Mouse (Mus musculus) midbrain, embryonic 12.5 days (tissue): ENCODE data around the gene Tal1. TPM values are rescaled to one million over a fixed set of nuclear protein-coding genes. Genes with fewer than 3 reads are reported as not detected.

Source experiments
- ATAC-seq: fragments of 200-750 bp; cut with Nextera tagmentation; 2 replicates; pipeline ENCODE4 v1.8.0; 2017; ENCODE audit warnings: low read depth, moderate TSS enrichment, moderate library complexity; ENCODE audit not compliant: low FRiP score
- H3K27ac ChIP-seq: fragments of 300-500 bp; sonication (generic); replicated peaks from 2 replicates; pipeline ENCODE4 v1.5.1; 2016; ENCODE audit warnings: mild to moderate bottlenecking
- H3K27me3 ChIP-seq: fragments of 300-500 bp; sonication (generic); 2 replicates; pipeline ENCODE4 v1.6.1; 2016; ENCODE audit warnings: mild to moderate bottlenecking
- H3K36me3 ChIP-seq: fragments of 300-500 bp; sonication (generic); 2 replicates; pipeline ENCODE4 v1.6.1; 2016
- H3K4me1 ChIP-seq: fragments of 300-500 bp; sonication (generic); 2 replicates; pipeline ENCODE4 v1.6.1; 2016
- H3K4me2 ChIP-seq: fragments of 300-500 bp; sonication (generic); replicated peaks from 2 replicates; pipeline ENCODE4 v1.6.1; 2016; ENCODE audit warnings: mild to moderate bottlenecking, moderate library complexity
- H3K4me3 ChIP-seq: fragments of 300-500 bp; sonication (generic); 2 replicates; pipeline ENCODE4 v1.5.1; 2016; ENCODE audit warnings: mild to moderate bottlenecking
- H3K9ac ChIP-seq: fragments of 300-500 bp; sonication (generic); replicated peaks from 2 replicates; pipeline ENCODE4 v1.6.1; 2016; ENCODE audit warnings: mild to moderate bottlenecking, moderate library complexity
- H3K9me3 ChIP-seq: fragments of 300-500 bp; sonication (generic); 2 replicates; pipeline ENCODE4 v1.6.1; 2016; ENCODE audit warnings: mild to moderate bottlenecking
- WGBS: fragments of 180-500 bp; shearing (Covaris S2); methylation state at CpG from one replicate; pipeline ENCODE4 v1.1.7; 2016; 5-methylcytosine and 5-hydroxymethylcytosine counted together
- polyA plus RNA-seq: library from polyadenylated mRNA; unstranded; fragments of >200 nt; fragmentation: Nextera tagmentation; extraction: Ambion mirVana; gene quantifications from 2 replicates; pipeline ENCODE4 v1.2.1, GENCODE M21; 2016

The Tal1 gene
- polyA plus RNA-seq = 9.6 and 9.8 TPM in 2 replicates

DNA sequence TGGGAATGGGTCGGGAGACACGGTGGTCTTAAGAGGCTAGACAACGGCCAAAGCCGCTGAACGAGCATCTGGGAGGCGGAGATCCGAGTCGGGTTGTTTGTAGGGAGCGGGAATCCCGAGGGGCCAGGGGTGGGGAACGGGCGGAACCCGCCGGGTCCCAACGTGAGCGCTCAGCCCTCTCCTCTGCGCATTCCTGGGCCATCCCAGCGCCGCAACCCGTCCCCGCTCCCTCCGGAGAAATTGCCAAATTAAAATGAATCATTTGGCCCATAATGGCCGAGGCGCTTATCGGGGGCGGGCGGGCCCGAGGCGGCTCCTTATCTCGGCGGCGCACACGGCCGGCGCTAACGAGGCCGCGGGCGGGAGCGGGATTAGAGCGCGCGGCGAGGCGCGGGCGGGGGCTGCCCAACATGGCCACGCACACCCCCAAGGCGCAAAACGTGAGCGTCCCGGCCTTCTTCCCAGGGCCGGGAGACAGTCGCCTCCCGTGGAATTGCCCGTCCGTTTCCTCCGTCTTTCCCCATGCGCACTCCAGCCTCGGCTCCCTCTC, at the start of gene Tal1:
Gene Tal1, plus strand, starts transcription at position 56 of the 550 bp plus-strand sequence.
- 1% methylated on average over 60 of the region's 60 CpGs for WGBS
- Histone ChIP-seq H3K27ac (peak within 1 kb of the TSS; percentile 81), H3K4me1 (peaks cover 19% of the 10 kb centered on the region), H3K36me3 (no peaks in the 10 kb centered on the region), H3K9me3 (no peaks in the 10 kb centered on the region), H3K4me2 (peak within 1 kb of the TSS; percentile 51), H3K4me3 (peak within 1 kb of the TSS; percentile 37), H3K27me3 (peaks cover 95% of the 10 kb centered on the region), H3K9ac (peak within 1 kb of the TSS; percentile 28; the same call in 1 of the 2 replicates)
- ATAC-seq = peak; percentile 69

GRCm38 (mm10) chr4:115014276-115014675, 42.0 kb upstream of the Tal1 start:
- no peaks in the 10 kb centered on the region for H3K4me1 ChIP-seq
- no peak overlapping the region for H3K4me3 ChIP-seq
- no peak overlapping the region for H3K9ac ChIP-seq
- peaks cover 43% of the 10 kb centered on the region for H3K36me3 ChIP-seq
- H3K9me3 ChIP-seq = no peaks in the 10 kb centered on the region
- H3K4me2 ChIP-seq = no peak overlapping the region
- WGBS = 96% methylated on average over 3 of the region's 3 CpGs
- no peaks in the 10 kb centered on the region for H3K27me3 ChIP-seq
- no peak overlapping the region for H3K27ac ChIP-seq
- no peak for ATAC-seq

DNA sequence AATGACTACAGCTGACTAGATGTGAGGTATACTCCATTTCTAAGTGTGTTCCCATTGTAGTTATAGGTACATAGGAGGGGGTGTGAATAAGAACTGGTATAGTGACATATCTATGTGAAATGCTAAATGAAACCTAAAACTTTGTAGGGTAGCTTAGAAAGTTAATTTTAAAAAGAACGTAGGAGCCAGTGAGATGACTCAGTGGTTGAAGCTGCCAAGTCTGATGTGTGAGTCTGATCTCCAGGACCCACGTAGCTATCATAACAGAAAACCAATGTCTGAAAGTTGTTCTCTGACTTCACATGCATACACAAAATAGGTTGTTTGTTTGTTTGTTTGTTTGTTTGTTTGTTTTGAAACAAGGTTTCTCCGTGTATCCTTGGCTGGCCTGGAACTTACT, 36.2 kb upstream of the Tal1 start:
- Histone ChIP-seq H3K4me2 (no peak overlapping the region), H3K36me3 (peaks cover 52% of the 10 kb centered on the region), H3K9ac (no peak overlapping the region), H3K9me3 (no peaks in the 10 kb centered on the region), H3K4me3 (no peak overlapping the region), H3K4me1 (no peaks in the 10 kb centered on the region), H3K27me3 (no peaks in the 10 kb centered on the region), H3K27ac (no peak overlapping the region)
- no peak for ATAC-seq
- WGBS = 96% methylated on average over 3 of the region's 3 CpGs

GRCm38 (mm10) chr4:115035043-115035442, 21.2 kb upstream of the Tal1 start:
- Histone ChIP-seq H3K27ac (no peak overlapping the region), H3K4me2 (no peak overlapping the region), H3K36me3 (peaks cover 31% of the 10 kb centered on the region), H3K4me1 (no peaks in the 10 kb centered on the region), H3K9me3 (no peaks in the 10 kb centered on the region), H3K9ac (no peak overlapping the region), H3K27me3 (no peaks in the 10 kb centered on the region), H3K4me3 (no peak overlapping the region)
- no peak for ATAC-seq
- 76% methylated on average over 6 of the region's 6 CpGs for WGBS

GRCm38 (mm10) chr4:115038242-115038641, 18.0 kb upstream of the Tal1 start:
- H3K4me3 ChIP-seq = no peak overlapping the region
- no peak overlapping the region for H3K4me2 ChIP-seq
- peaks cover 44% of the 10 kb centered on the region for H3K36me3 ChIP-seq
- H3K9me3 ChIP-seq = no peaks in the 10 kb centered on the region
- H3K9ac ChIP-seq = no peak overlapping the region
- H3K27ac ChIP-seq = no peak overlapping the region
- H3K4me1 ChIP-seq = no peaks in the 10 kb centered on the region
- ATAC-seq = no peak
- 38% methylated on average over 4 of the region's 4 CpGs for WGBS
- H3K27me3 ChIP-seq = no peaks in the 10 kb centered on the region

DNA sequence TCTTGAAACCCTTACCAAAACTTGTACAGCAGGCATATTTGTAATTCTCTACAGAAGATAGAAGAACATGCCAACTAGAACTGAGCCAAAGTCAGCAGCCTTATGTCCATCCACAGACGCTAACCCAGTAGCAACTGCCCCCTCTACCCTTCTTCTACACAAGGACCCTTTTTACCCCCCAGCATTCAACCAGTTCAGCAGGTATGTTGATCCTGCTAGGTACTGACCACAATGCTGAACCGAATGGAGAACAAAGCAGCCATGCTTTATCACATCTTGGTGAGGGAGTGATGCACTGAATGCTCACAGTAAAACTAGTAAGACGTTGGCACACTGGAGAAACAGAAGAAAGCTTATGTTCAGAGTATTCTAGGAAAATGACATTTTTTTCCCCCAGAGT, 10.6 kb upstream of the Tal1 start:
- H3K9ac ChIP-seq = no peak overlapping the region
- peaks cover 33% of the 10 kb centered on the region for H3K27me3 ChIP-seq
- ATAC-seq = no peak
- no peaks in the 10 kb centered on the region for H3K4me1 ChIP-seq
- H3K9me3 ChIP-seq = no peaks in the 10 kb centered on the region
- peaks cover 20% of the 10 kb centered on the region for H3K36me3 ChIP-seq
- H3K4me2 ChIP-seq = no peak overlapping the region
- H3K27ac ChIP-seq = no peak overlapping the region
- WGBS = 79% methylated on average over 3 of the region's 3 CpGs
- H3K4me3 ChIP-seq = no peak overlapping the region

- H3K27ac ChIP-seq = no peak overlapping the region
- H3K4me3 ChIP-seq = no peak overlapping the region
- no peaks in the 10 kb centered on the region for H3K9me3 ChIP-seq
- H3K27me3 ChIP-seq = peaks cover 55% of the 10 kb centered on the region
- no peak overlapping the region for H3K4me2 ChIP-seq
- no peak overlapping the region for H3K9ac ChIP-seq
- no peaks in the 10 kb centered on the region for H3K36me3 ChIP-seq
- 0 out of 2 replicates have a peak, but pooled peaks cover 4% of the 10 kb centered on the region for H3K4me1 ChIP-seq
- ATAC-seq = no peak
- 4% methylated on average over 5 of the region's 5 CpGs for WGBS
Observed at GRCm38 (mm10) chr4:115047750-115048149, 8.5 kb upstream of the Tal1 start.

DNA sequence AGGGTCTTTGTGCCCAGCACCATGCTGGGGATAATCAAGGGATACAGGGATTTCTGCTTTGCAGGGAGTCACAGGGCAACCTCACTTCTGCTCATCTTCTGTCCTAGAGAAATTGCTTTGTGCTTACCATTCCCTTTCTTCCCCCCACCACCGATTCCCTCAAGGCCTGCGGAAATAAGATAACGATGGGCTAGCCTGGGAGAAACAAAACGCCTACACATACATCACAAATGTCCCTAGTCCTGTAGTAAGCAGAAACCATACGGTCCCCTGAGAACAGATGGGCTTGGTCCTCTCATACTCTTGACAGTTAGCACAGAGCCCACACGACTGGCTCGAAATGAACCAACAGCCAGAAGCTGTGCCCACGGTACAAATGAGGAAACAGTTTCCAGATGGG, 8.0 kb upstream of the Tal1 start:
- Histone ChIP-seq H3K27me3 (peaks cover 59% of the 10 kb centered on the region), H3K36me3 (no peaks in the 10 kb centered on the region), H3K4me3 (no peak overlapping the region), H3K9ac (no peak overlapping the region), H3K4me2 (no peak overlapping the region), H3K27ac (no peak overlapping the region), H3K9me3 (no peaks in the 10 kb centered on the region), H3K4me1 (0 out of 2 replicates have a peak, but pooled peaks cover 4% of the 10 kb centered on the region)
- no peak for ATAC-seq
- WGBS = 74% methylated on average over 8 of the region's 8 CpGs

GRCm38 (mm10) chr4:115051245-115051644, 5.0 kb upstream of the Tal1 start:
- Histone ChIP-seq H3K4me3 (no peak overlapping the region), H3K4me1 (peaks cover 6% of the 10 kb centered on the region; the same call in 1 of the 2 replicates), H3K9me3 (no peaks in the 10 kb centered on the region), H3K27ac (no peak overlapping the region), H3K9ac (no peak overlapping the region), H3K4me2 (no peak overlapping the region), H3K36me3 (no peaks in the 10 kb centered on the region), H3K27me3 (peaks cover 88% of the 10 kb centered on the region)
- ATAC-seq = no peak
- 80% methylated on average over 5 of the region's 5 CpGs for WGBS

- ATAC-seq = peak; percentile 13; the same call in 1 of the 2 replicates
- H3K9ac ChIP-seq = peak overlapping the region; percentile 44
Observed at GRCm38 (mm10) chr4:115052343-115053005, 3.8 kb upstream of the Tal1 start.

DNA sequence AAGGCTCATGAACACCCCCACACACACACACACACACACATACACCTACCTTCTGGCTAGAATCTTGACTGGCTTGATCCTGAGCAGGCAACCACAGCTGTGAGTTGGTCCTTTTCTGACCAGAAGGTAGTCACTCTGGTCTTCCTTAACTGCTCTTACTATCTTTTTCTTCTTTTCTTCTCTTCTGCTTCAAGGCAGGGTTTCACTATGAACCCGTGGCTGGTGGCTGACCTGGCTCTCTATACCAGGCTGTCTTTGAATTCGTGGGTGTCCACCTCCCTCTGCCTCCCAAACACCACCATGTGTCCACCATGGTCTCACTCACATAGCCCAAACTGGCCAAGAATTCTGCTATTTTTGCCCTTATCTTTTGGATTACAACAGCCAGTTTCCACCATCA, 1.2 kb upstream of the Tal1 start:
- no peak overlapping the region for H3K4me3 ChIP-seq
- H3K27ac ChIP-seq = no peak overlapping the region
- H3K36me3 ChIP-seq = no peaks in the 10 kb centered on the region
- ATAC-seq = no peak
- no peak overlapping the region for H3K9ac ChIP-seq
- 9% methylated on average over 2 of the region's 2 CpGs for WGBS
- H3K27me3 ChIP-seq = peaks cover 96% of the 10 kb centered on the region
- H3K4me1 ChIP-seq = peaks cover 19% of the 10 kb centered on the region
- no peak overlapping the region for H3K4me2 ChIP-seq
- no peaks in the 10 kb centered on the region for H3K9me3 ChIP-seq

More at GRCm38 (mm10) chr4:115052343-115053005, 3.8 kb upstream of the Tal1 start:
- under 1% methylated on average over 36 of the region's 36 CpGs for WGBS
- Histone ChIP-seq H3K4me1 (peaks cover 18% of the 10 kb centered on the region), H3K9me3 (no peaks in the 10 kb centered on the region), H3K36me3 (no peaks in the 10 kb centered on the region), H3K4me3 (peak overlapping the region; percentile 30), H3K4me2 (peak overlapping the region; percentile 51), H3K27me3 (peaks cover 97% of the 10 kb centered on the region), H3K27ac (peak overlapping the region; percentile 52; the same call in 1 of the 2 replicates)

DNA sequence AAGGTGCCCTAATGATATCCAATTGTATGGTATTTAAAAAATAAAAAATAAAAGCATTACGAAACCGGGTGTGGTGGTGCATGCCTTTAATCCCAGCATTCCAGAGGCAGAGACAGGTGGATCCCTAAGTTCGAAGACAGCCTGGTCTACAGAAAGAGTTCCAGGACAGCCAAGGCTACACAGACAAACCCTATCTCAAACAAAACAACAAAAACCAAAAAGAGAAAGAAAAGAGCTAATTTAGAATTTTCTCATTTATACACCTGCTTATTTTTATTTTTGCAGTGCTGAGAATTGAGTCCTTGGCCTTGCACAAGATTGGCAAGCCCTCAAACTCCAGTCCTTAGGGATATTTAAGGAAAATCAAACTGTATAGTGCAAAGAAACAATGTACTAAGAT, 535 bp upstream of the Tal1 start:
- H3K4me3 ChIP-seq = peak overlapping the region; percentile 37; the same call in 1 of the 2 replicates
- H3K4me2 ChIP-seq = peak overlapping the region; percentile 51; the same call in 1 of the 2 replicates
- H3K4me1 ChIP-seq = peaks cover 19% of the 10 kb centered on the region
- ATAC-seq = no peak
- H3K27me3 ChIP-seq = peaks cover 97% of the 10 kb centered on the region
- no peaks in the 10 kb centered on the region for H3K9me3 ChIP-seq
- H3K9ac ChIP-seq = no peak overlapping the region
- peak overlapping the region; percentile 81 for H3K27ac ChIP-seq
- H3K36me3 ChIP-seq = no peaks in the 10 kb centered on the region
- 10% methylated on average over 3 of the region's 3 CpGs for WGBS
